Mouse (Mus musculus) NIH3T3 (cell line): ENCODE results near the gene Smim13.
A peak's percentile ranks its signal among the peaks of the same experiment; 100 is the strongest.
"Not testable (repeated sequence)": the region's sequence is repeated elsewhere in the genome, so short reads cannot be mapped to it uniquely, and the experiment has no call there.

ENCODE experiments used
- DNase-seq: peaks from one replicate; pipeline ENCODE4 v3.0.0-alpha.2; 2012; ENCODE audit warnings: low read depth

The Smim13 gene

GRCm38 (mm10) chr13:41238035-41238804 lies 11.4 kb upstream of the Smim13 start:
- DNase-seq: no peak

- DNase-seq: peak; percentile 76
These were observed 10.9 kb upstream of the Smim13 start for GRCm38 (mm10) chr13:41238805-41239130.

- DNase-seq: no peak
These were observed 8.1 kb upstream of the Smim13 start for GRCm38 (mm10) chr13:41241557-41241956.

- no peak for DNase-seq
These were observed 5.3 kb upstream of the Smim13 start for GRCm38 (mm10) chr13:41244306-41244830.

- DNase-seq: peak; percentile 25
These were observed 708 bp upstream of the Smim13 start for GRCm38 (mm10) chr13:41248751-41249520.

GRCm38 (mm10) chr13:41250318-41250981 lies 806 bp downstream of the Smim13 start:
- peak; percentile 30 for DNase-seq

- not testable (repeated sequence) for DNase-seq
These were observed 1.6 kb downstream of the Smim13 start for GRCm38 (mm10) chr13:41251232-41251631.

- DNase-seq: no peak
These were observed 2.0 kb downstream of the Smim13 start for GRCm38 (mm10) chr13:41251667-41252066.

- DNase-seq: no peak
These were observed 2.5 kb downstream of the Smim13 start for GRCm38 (mm10) chr13:41252141-41252540.

GRCm38 (mm10) chr13:41252736-41253135 lies 3.1 kb downstream of the Smim13 start:
- DNase-seq: no peak

- no peak for DNase-seq
These were observed 6.5 kb downstream of the Smim13 start for GRCm38 (mm10) chr13:41256126-41256525.

GRCm38 (mm10) chr13:41256962-41257361 lies 7.3 kb downstream of the Smim13 start:
- DNase-seq: no peak

GRCm38 (mm10) chr13:41257851-41258250 lies 8.2 kb downstream of the Smim13 start:
- no peak for DNase-seq

GRCm38 (mm10) chr13:41261617-41262016 lies 12.0 kb downstream of the Smim13 start:
- DNase-seq: not testable (repeated sequence)

- DNase-seq: no peak
These were observed 13.8 kb downstream of the Smim13 start for GRCm38 (mm10) chr13:41263304-41264006.

- no peak for DNase-seq
These were observed 18.3 kb downstream of the Smim13 start for GRCm38 (mm10) chr13:41267827-41268408.

GRCm38 (mm10) chr13:41273927-41274650 lies 24.4 kb downstream of the Smim13 start, which contains the start of gene Gm17364:
Gm17364 (minus strand) TSS chr13:41273977.
- DNase-seq: no peak

GRCm38 (mm10) chr13:41280696-41281095 lies 31.1 kb downstream of the Smim13 start:
- no peak for DNase-seq

- DNase-seq: peak; percentile 91
These were observed 33.6 kb downstream of the Smim13 start for GRCm38 (mm10) chr13:41283256-41283655.

GRCm38 (mm10) chr13:41285448-41285847 lies 35.8 kb downstream of the Smim13 start:
- peak; percentile 26 for DNase-seq

GRCm38 (mm10) chr13:41286285-41286684 lies 36.6 kb downstream of the Smim13 start:
- DNase-seq: no peak
